Mouse (Mus musculus) ES-Bruce4 (cell line): ENCODE results near the gene Eif4ebp2. TPM values are rescaled to one million over a fixed set of nuclear protein-coding genes. Genes with fewer than 3 reads are reported as not detected.

Source experiments
- H3K27ac ChIP-seq: 2 replicates; pipeline ENCODE4 v1.5.1; 2012; ENCODE audit warnings: low read length, inconsistent platforms; ENCODE audit not compliant: insufficient read depth
- H3K27me3 ChIP-seq: 2 replicates; pipeline ENCODE4 v1.6.1; 2012; ENCODE audit warnings: mild to moderate bottlenecking, low read length, inconsistent platforms; ENCODE audit not compliant: control insufficient read depth, poor library complexity, insufficient read depth, severe bottlenecking
- H3K36me3 ChIP-seq: 2 replicates; pipeline ENCODE4 v1.6.1; 2012; ENCODE audit warnings: inconsistent platforms, mild to moderate bottlenecking, low read length, moderate library complexity; ENCODE audit not compliant: control insufficient read depth, poor library complexity, insufficient read depth, severe bottlenecking
- H3K4me1 ChIP-seq: one replicate; pipeline ENCODE4 v1.8.1; 2011; ENCODE audit warnings: low read length; ENCODE audit not compliant: control insufficient read depth, insufficient read depth
- H3K4me3 ChIP-seq: 2 replicates; pipeline ENCODE4 v1.5.1; 2011; ENCODE audit warnings: low read depth, mild to moderate bottlenecking, low read length
- H3K9ac ChIP-seq: 2 replicates; pipeline ENCODE4 v1.6.1; 2012; ENCODE audit warnings: low read depth, mild to moderate bottlenecking, inconsistent platforms; ENCODE audit not compliant: poor library complexity, severe bottlenecking
- H3K9me3 ChIP-seq: replicated peaks from 2 replicates; pipeline ENCODE4 v1.6.1; 2012; ENCODE audit warnings: mild to moderate bottlenecking, low read length, inconsistent platforms; ENCODE audit not compliant: control insufficient read depth, poor library complexity, insufficient read depth, severe bottlenecking
- CTCF ChIP-seq: IDR thresholded peaks from one replicate; pipeline ENCODE4 v1.8.1; 2011; ENCODE audit warnings: low read depth, low read length
- EP300 ChIP-seq: IDR thresholded peaks from 2 replicates; pipeline ENCODE4 v1.6.1; 2011; ENCODE audit warnings: low read depth, low read length; ENCODE audit not compliant: insufficient read depth
- POLR2A ChIP-seq: IDR thresholded peaks from one replicate; pipeline ENCODE4 v1.8.1; 2011; ENCODE audit warnings: low read length; ENCODE audit not compliant: insufficient read depth
- polyA plus RNA-seq: library from polyadenylated mRNA; stranded (reverse); fragments of >200 nt; gene quantifications from 2 replicates; pipeline ENCODE4 v1.2.4, GENCODE M21; 2011; ENCODE audit warnings: low read depth; ENCODE audit not compliant: missing spikeins, insufficient read depth, insufficient read length

Eif4ebp2 gene
- polyA plus RNA-seq, 1 experiment = 207 TPM

DNA sequence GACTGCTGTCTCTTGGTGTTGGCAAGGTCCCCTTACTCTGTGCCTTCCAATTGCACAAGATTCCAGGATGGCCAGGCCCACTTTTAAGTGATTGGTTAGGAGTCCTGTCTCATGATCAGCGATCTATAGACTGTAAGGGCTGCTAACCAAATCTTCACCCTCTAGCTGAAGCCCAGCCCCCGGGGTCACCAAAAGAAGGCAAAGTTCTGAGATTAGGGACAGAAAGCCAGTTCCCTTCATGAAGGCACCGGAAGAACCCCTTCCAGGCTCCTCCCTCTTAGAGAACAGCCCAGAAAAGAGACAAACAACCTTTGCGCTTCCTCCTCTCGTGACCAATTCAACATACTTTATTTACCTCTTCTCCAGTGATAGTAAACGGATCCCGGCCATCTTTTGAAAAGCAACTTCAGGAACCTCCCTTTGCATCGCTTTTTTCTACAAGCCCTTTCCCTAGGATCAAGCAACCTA, 964 bp downstream of the Eif4ebp2 start:
- Histone ChIP-seq H3K27ac (0 out of 2 replicates have a peak overlapping the region, but pooled peaks have one; percentile 14), H3K36me3 (peaks cover 21% of the 10 kb centered on the region), H3K4me1 (peaks cover 7% of the 10 kb centered on the region), H3K4me3 (peak overlapping the region; percentile 93), H3K27me3 (no peaks in the 10 kb centered on the region), H3K9me3 (no peaks in the 10 kb centered on the region), H3K9ac (peak overlapping the region; percentile 79)
- no peak for TF ChIP-seq POLR2A
- TF ChIP-seq CTCF = no peak
- TF ChIP-seq EP300 = no peak

DNA sequence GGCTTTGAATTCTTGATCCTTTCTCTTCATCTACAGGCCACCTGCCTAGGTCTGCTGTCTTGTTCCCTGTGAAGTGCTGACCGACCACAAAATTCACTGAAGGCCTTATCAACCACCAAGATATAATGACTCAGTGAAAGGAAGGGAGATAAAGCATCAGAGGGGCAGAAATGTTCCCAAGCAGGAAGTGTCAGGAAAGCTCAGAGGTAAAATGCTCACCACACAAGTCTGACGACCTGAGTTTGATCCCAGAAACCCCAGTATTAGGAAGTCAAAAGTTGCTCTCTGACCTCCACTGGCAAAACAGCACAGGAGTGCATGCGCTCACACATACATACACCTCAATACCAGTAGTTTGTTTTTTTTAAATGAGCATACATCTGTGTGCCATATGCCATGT, 3.6 kb downstream of the Eif4ebp2 start:
- Histone ChIP-seq H3K36me3 (peaks cover 21% of the 10 kb centered on the region), H3K9ac (0 out of 2 replicates have a peak overlapping the region, but pooled peaks have one; percentile 10), H3K9me3 (no peaks in the 10 kb centered on the region), H3K27ac (no peak overlapping the region), H3K27me3 (no peaks in the 10 kb centered on the region), H3K4me3 (no peak overlapping the region), H3K4me1 (peaks cover 7% of the 10 kb centered on the region)
- TF ChIP-seq CTCF = no peak
- no peak for TF ChIP-seq EP300
- no peak for TF ChIP-seq POLR2A

DNA sequence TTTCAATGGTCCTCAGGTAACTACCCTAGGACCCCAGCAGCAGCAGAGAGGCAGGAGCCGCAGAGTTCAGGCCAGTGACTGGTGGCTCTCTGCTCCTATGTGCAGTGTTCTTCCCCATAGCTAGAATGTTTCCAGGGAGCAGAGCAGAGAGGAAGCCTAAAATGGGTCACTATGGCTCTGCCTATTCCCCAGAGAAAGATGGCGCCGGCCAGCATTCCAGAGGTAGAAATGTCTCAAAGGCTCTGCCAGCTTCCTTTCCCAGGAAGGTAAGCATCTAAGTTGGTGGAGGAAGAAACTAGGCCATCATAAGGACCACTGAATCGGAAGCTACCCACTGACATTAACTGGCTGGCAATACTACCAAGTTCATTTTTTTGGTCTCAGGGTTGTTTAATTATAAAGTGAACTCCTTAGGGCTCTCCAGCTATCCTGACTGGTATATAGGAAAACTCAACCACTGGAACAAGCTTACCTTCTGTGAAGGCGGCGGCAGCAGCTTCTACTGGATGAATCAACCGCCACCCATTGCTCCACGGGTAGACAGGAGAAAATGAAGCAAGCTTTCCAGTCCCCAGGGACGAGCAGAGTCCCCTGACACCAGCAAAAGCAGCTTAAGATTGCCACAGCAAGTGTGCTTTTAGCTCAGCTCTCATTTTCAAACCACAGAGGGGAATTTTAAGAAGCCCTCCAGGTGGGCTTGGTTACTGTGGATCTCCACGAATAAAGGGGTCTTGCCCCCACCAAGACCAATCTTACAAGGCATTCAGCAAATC, 4.7 kb downstream of the Eif4ebp2 start:
- no peak overlapping the region for H3K9ac ChIP-seq
- no peak overlapping the region for H3K27ac ChIP-seq
- TF ChIP-seq CTCF (no peak), POLR2A (no peak), EP300 (no peak)
- H3K9me3 ChIP-seq = no peaks in the 10 kb centered on the region
- no peak overlapping the region for H3K4me3 ChIP-seq
- peaks cover 21% of the 10 kb centered on the region for H3K36me3 ChIP-seq
- H3K27me3 ChIP-seq = no peaks in the 10 kb centered on the region
- peaks cover 7% of the 10 kb centered on the region for H3K4me1 ChIP-seq

DNA sequence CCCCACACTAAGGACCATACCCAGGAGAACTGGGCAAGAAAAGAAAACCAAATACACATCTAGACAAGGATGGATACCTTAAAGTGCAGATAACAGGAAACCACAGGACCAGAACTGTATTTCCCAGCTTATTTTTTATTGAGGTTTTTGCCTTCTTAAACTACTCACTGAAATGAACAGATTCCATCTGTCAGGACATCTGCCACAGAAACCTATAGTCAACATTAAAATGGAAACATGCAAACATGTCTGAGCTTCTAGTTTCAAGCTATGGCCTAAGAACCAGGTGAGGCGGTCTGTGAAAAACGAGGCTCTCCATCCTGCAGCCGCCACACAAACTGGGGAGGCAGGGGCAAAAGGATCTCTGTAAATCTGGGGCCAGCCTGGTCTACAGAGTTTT, 7.4 kb downstream of the Eif4ebp2 start:
- H3K27ac ChIP-seq = no peak overlapping the region
- no peaks in the 10 kb centered on the region for H3K9me3 ChIP-seq
- H3K27me3 ChIP-seq = no peaks in the 10 kb centered on the region
- no peak overlapping the region for H3K9ac ChIP-seq
- H3K36me3 ChIP-seq = peaks cover 20% of the 10 kb centered on the region
- TF ChIP-seq CTCF (no peak), EP300 (no peak), POLR2A (no peak)
- peaks cover 6% of the 10 kb centered on the region for H3K4me1 ChIP-seq
- H3K4me3 ChIP-seq = no peak overlapping the region

DNA sequence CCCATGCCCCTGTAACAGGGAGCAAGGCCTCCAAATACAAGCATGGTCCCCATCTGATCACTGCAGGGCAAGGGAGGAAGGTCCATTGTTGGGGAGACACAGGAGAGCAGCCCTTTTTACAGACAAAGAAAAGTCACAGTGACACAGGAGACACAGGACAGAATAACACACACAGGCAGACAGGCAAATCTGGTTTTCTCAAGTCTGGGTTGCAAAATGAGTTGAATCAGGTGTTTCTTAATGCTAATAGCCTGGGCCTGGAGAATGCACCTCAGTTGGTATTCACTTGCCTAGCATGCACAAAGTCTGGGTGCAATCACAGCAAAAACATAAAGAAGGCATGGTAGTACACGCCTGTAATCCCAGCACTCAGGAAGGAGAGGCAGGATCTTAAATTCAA, 8.6 kb downstream of the Eif4ebp2 start:
- H3K4me3 ChIP-seq = no peak overlapping the region
- H3K27ac ChIP-seq = no peak overlapping the region; the same call in 1 of the 2 replicates
- H3K9me3 ChIP-seq = no peaks in the 10 kb centered on the region
- TF ChIP-seq POLR2A (no peak), EP300 (no peak), CTCF (no peak)
- H3K9ac ChIP-seq = no peak overlapping the region
- H3K27me3 ChIP-seq = no peaks in the 10 kb centered on the region
- peaks cover 6% of the 10 kb centered on the region for H3K4me1 ChIP-seq
- H3K36me3 ChIP-seq = peaks cover 11% of the 10 kb centered on the region

DNA sequence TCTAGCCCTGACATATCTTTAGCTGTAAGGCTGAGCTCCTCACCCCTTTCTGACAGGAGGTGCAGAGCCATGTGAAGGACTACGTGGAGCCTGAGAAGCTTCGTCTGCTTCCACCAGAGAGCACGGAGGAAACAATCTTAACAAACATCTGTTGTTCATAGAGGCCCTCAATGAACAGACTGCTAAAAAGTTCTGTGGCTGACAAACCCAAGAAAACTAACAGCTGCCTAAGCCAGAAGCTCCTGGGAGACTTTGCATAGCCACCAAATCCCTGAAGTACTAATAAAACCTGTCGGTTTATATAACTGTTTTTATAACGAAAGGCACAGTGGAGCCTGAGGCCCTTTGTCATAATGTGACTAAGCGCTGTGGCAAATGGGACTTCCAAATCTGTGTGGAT, 9.0 kb downstream of the Eif4ebp2 start:
- H3K36me3 ChIP-seq = peaks cover 8% of the 10 kb centered on the region; the same call in 1 of the 2 replicates

More for the DNA sequence above, 9.0 kb downstream of the Eif4ebp2 start:
- peaks cover 5% of the 10 kb centered on the region for H3K4me1 ChIP-seq
- H3K27ac ChIP-seq = no peak overlapping the region
- no peak overlapping the region for H3K4me3 ChIP-seq
- no peaks in the 10 kb centered on the region for H3K9me3 ChIP-seq
- H3K9ac ChIP-seq = no peak overlapping the region
- TF ChIP-seq EP300 (no peak), CTCF (no peak), POLR2A (no peak)
- H3K27me3 ChIP-seq = no peaks in the 10 kb centered on the region
